Mouse (Mus musculus): ENCODE measurements around the gene Vmn2r90.
"Not testable (repeated sequence)": the region's sequence is repeated elsewhere in the genome, so short reads cannot be mapped to it uniquely, and the experiment has no call there.

The Vmn2r90 gene

DNA sequence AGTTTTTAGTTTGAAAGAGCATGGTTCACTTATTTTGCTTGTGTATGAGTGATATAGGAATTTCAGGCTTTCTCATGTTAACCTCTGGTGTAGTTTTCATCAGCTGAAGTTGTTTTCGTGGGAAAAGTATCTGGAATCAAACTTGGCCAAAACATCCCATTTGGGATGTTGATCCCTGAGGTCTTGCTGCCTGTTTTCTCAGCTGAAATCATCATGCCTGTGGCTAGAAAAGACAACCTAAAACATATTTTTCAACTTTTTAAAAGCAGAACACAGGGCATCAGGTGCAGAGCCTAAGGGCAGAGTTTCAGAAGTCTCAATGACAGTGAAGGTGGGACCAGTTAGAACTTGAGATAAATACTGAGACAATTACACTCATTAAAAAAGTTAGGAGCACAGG, at the start of gene Vmn2r90:
Gene Vmn2r90 (plus strand): TSS at position 301 of the 400 bp plus-strand sequence.
- in situ Hi-C loops (cut with MseI, MboI): no loop called here

GRCm38 (mm10) chr17:17654997-17655828, 48.3 kb upstream of the Vmn2r90 start:
- in situ Hi-C loops (cut with MseI, MboI): no loop called here

DNA sequence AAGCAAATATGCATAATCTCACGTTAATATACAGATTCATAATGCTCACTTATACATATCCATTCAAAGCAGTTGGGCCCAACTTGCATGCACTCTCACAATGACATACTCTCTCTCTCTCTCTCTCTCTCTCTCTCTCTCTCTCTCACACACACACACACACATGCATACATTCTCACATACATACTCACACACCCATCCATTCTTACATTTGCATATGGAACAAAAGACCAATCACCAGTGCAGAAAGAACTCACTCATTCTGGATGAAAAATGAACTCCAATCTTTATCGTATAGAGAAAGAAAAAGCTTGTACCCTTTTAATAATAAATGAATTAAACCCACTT, 47.7 kb upstream of the Vmn2r90 start:
- in situ Hi-C loops (cut with MseI, MboI): no loop called here

DNA sequence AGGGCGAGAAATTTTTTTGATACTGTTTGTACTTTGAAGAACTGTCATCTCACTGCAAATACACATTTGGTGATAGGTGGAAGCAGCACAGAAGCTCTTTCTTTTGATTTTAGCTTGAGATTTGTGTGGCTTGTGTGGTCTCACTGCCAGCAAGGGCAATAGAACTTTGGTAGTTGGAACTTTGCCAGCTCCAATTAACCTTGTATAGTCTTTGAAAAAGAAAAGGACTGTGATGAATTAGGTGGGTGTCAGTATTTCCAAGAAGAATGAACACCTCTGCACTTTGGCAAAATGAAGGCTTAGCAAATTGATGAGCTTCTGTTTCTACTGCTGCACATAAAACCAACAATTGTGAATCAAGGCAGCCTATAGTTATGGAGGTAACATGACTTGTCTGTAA, 24.8 kb upstream of the Vmn2r90 start:
- in situ Hi-C loops (cut with MseI, MboI): no loop called here

DNA sequence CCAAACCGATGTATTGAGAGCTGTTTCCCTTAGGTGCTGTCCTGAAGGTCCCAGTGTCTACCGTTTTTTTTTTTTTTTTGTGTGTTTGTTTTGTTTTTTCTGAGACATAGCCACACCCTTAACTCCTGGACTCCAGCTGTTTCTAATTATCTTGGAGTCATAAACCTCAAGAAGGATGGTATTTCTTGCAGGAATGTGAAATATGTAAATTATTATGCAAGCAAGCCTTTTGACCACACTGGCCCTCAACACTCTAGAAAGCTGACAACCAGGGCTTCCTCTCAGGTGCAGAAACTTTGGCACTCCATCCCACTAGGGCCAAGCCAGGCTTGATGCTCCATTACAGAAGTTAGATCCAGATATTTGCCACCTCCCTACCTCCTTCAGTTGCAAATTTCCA, 12.9 kb upstream of the Vmn2r90 start:
- in situ Hi-C loops (cut with MseI, MboI): no loop called here

- in situ Hi-C loops (cut with MseI, MboI): not testable (repeated sequence)
These were observed 28.8 kb downstream of the Vmn2r90 start for GRCm38 (mm10) chr17:17732396-17732795.

GRCm38 (mm10) chr17:17738635-17739034, 35.1 kb downstream of the Vmn2r90 start:
- in situ Hi-C loops (cut with MseI, MboI): no loop called here

DNA sequence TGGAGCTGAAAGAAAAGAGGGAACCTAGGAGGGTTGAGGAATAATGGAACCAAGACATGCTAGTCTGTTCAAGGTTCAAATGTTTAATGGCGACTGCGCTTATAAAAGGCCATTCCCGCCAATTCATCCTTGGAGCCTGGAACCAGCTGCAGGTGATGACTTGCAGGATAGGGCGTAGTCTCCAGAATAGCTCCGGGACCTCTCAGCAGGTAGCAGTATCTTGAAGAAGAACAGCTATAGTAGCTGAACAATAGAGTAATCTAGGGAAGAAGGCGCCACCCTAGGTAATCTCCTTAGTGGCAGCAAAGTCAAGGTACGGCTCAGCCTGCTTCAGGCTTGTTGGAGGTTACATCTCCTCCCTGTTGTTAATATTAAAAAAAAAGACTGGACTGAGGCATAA, 35.8 kb downstream of the Vmn2r90 start:
- in situ Hi-C loops (cut with MseI, MboI): not testable (repeated sequence)

- in situ Hi-C loops (cut with MseI, MboI): not testable (repeated sequence)
These were observed 36.4 kb downstream of the Vmn2r90 start for GRCm38 (mm10) chr17:17739936-17740335.

GRCm38 (mm10) chr17:17741516-17741915, 38.0 kb downstream of the Vmn2r90 start:
- in situ Hi-C loops (cut with MseI, MboI): not testable (repeated sequence)

- in situ Hi-C loops (cut with MseI, MboI): not testable (repeated sequence)
These were observed 45.8 kb downstream of the Vmn2r90 start for GRCm38 (mm10) chr17:17749371-17749770.

DNA sequence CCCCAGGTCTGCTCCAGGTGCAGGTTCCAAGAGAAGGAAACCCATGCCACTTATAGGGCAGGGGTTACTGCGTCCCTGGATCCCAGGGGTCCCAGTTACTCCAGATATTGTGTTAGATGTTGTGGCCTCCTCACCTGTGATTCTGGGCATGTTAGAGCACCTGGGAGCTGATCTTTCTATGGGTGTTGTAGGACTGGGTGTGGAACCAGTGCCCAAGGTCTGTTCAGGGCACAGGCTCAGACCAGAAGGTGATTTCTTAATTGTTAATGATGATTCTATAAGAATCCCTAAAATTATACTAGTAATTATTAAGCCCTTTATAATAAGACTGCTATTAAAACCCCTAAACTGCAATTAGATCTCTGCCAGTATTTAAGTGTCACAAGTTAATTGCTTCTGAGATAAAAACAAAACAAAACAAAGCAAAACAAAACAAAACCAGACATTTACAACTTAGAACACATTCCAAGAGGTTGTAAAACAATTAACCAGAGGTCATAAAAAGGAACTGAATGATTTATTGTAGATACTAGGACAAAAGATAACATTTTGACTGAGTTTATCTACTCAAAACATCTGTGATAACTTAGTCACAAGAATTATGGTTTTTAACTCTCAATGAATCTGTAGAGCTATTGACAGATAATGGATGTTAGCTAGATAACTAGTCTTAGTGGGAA, 59.2 kb downstream of the Vmn2r90 start:
- in situ Hi-C loops (cut with MseI, MboI): no loop called here

DNA sequence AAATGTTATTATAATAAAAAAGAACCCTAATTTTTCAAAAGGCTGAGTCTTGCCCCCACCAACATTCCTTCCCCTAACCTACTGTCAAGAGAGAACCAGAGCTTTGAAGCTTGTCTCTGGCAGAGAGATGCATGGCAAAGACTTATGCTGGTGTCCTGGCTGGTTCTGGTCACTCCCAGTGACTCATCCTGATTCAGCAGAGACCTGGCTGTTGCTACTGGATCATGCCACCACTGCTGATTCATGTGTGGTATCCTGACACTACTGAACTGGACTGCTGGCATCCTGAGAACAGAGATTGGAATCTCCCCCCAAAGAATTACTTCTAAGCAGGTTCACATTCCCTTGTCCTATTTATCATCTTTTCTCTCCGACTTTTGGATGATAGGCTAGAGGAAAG, 60.7 kb downstream of the Vmn2r90 start:
- in situ Hi-C loops (cut with MseI, MboI): no loop called here

GRCm38 (mm10) chr17:17766481-17766880, 62.9 kb downstream of the Vmn2r90 start:
- in situ Hi-C loops (cut with MseI, MboI): loop anchor here in 1 of 2 experiments (5.0 kb wide), 1 partner anchor 126 kb away; no protein-coding TSS in a partner anchor

Data from mouse trophoblast stem cell (cell line).